Mouse (Mus musculus): ENCODE measurements at regions not wholly inside any gene's neighbourhood (a gene's known extent, or its start where the extent isn't known, plus 50 kb on each side); places are given as distances from the start of the nearest gene placed in this dataset.

- Histone ChIP-seq H3K27ac (ENCODE audit: low read depth) (no peak overlapping the region), H3K4me1 (ENCODE audit: control insufficient read depth, insufficient read depth) (no peaks in the 10 kb centered on the region), H3K9me3 (replicated peaks; ENCODE audit: control insufficient read depth, low read length) (no peaks in the 10 kb centered on the region), H3K9ac (replicated peaks; ENCODE audit: low read depth, low read length) (no peak overlapping the region), H3K27me3 (ENCODE audit: control insufficient read depth, insufficient read depth, low read length) (no peaks in the 10 kb centered on the region), H3K4me2 (ENCODE audit: low read depth, low read length) (no peak overlapping the region), H3K36me3 (replicated peaks; ENCODE audit: control insufficient read depth, insufficient read depth, low read length) (no peaks in the 10 kb centered on the region), H3K4me3 (ENCODE audit: low read depth, low read length) (no peak overlapping the region)
- no peak for DNase-seq (ENCODE audit: low spot score)
- TF ChIP-seq EP300 (IDR thresholded peaks at IDR 0.05; ENCODE audit: low read depth) (no peak), CTCF (IDR thresholded peaks at IDR 0.05; ENCODE audit: low read depth) (no peak)
- no peak for ATAC-seq (ENCODE audit: insufficient read depth, low read depth)
- 80% methylated on average over 8 of the region's 8 CpGs for WGBS
Measured at GRCm38 (mm10) chr9:52294699-52295098, 126.3 kb upstream of the Zc3h12c start.

GRCm38 (mm10) chr9:52289069-52289468 is 120.7 kb upstream of the Zc3h12c start:
- no peak overlapping the region for H3K4me3 ChIP-seq (ENCODE audit: low read depth, low read length)
- no peaks in the 10 kb centered on the region for H3K27me3 ChIP-seq (ENCODE audit: control insufficient read depth, insufficient read depth, low read length)
- no peak overlapping the region for H3K9ac ChIP-seq (replicated peaks; ENCODE audit: low read depth, low read length)
- H3K27ac ChIP-seq (ENCODE audit: low read depth): no peak overlapping the region
- WGBS: 68% methylated on average over 4 of the region's 4 CpGs
- H3K9me3 ChIP-seq (replicated peaks; ENCODE audit: control insufficient read depth, low read length): no peaks in the 10 kb centered on the region
- H3K4me1 ChIP-seq (ENCODE audit: control insufficient read depth, insufficient read depth): no peaks in the 10 kb centered on the region
- TF ChIP-seq CTCF (IDR thresholded peaks at IDR 0.05; ENCODE audit: low read depth): no peak
- no peak for TF ChIP-seq EP300 (IDR thresholded peaks at IDR 0.05; ENCODE audit: low read depth)
- H3K36me3 ChIP-seq (replicated peaks; ENCODE audit: control insufficient read depth, insufficient read depth, low read length): no peaks in the 10 kb centered on the region
- no peak overlapping the region for H3K4me2 ChIP-seq (ENCODE audit: low read depth, low read length)
- DNase-seq (ENCODE audit: low spot score) (no peak), ATAC-seq (ENCODE audit: insufficient read depth, low read depth) (no peak)

- no peaks in the 10 kb centered on the region for H3K27me3 ChIP-seq (ENCODE audit: control insufficient read depth, insufficient read depth, low read length)
- no peaks in the 10 kb centered on the region for H3K36me3 ChIP-seq (replicated peaks; ENCODE audit: control insufficient read depth, insufficient read depth, low read length)
- TF ChIP-seq CTCF (IDR thresholded peaks at IDR 0.05; ENCODE audit: low read depth) (no peak), EP300 (IDR thresholded peaks at IDR 0.05; ENCODE audit: low read depth) (no peak)
- H3K9me3 ChIP-seq (replicated peaks; ENCODE audit: control insufficient read depth, low read length): no peaks in the 10 kb centered on the region
- no peak overlapping the region for H3K4me2 ChIP-seq (ENCODE audit: low read depth, low read length)
- DNase-seq (ENCODE audit: low spot score) (no peak), ATAC-seq (ENCODE audit: insufficient read depth, low read depth) (no peak)
- WGBS: 57% methylated on average over 7 of the region's 7 CpGs
- no peak overlapping the region for H3K27ac ChIP-seq (ENCODE audit: low read depth)
- H3K4me3 ChIP-seq (ENCODE audit: low read depth, low read length): no peak overlapping the region
- H3K4me1 ChIP-seq (ENCODE audit: control insufficient read depth, insufficient read depth): no peaks in the 10 kb centered on the region
- no peak overlapping the region for H3K9ac ChIP-seq (replicated peaks; ENCODE audit: low read depth, low read length)
Measured at GRCm38 (mm10) chr9:52287761-52288275, 119.4 kb upstream of the Zc3h12c start.

GRCm38 (mm10) chr9:52287246-52287651 is 118.9 kb upstream of the Zc3h12c start:
- no peak for ATAC-seq (ENCODE audit: insufficient read depth, low read depth)
- peak; percentile 55 for DNase-seq (ENCODE audit: low spot score)
- Histone ChIP-seq H3K9me3 (replicated peaks; ENCODE audit: control insufficient read depth, low read length) (no peaks in the 10 kb centered on the region), H3K4me3 (ENCODE audit: low read depth, low read length) (peak overlapping the region; percentile 34), H3K27me3 (ENCODE audit: control insufficient read depth, insufficient read depth, low read length) (no peaks in the 10 kb centered on the region), H3K4me2 (ENCODE audit: low read depth, low read length) (peak overlapping the region; percentile 71), H3K9ac (replicated peaks; ENCODE audit: low read depth, low read length) (peak overlapping the region; percentile 43; the same call in 1 of the 2 replicates), H3K36me3 (replicated peaks; ENCODE audit: control insufficient read depth, insufficient read depth, low read length) (no peaks in the 10 kb centered on the region), H3K27ac (ENCODE audit: low read depth) (no peak overlapping the region), H3K4me1 (ENCODE audit: control insufficient read depth, insufficient read depth) (no peaks in the 10 kb centered on the region)
- TF ChIP-seq EP300 (IDR thresholded peaks at IDR 0.05; ENCODE audit: low read depth): no peak
- TF ChIP-seq CTCF (IDR thresholded peaks at IDR 0.05; ENCODE audit: low read depth): peak; percentile 84
- 10% methylated on average over 10 of the region's 10 CpGs for WGBS

GRCm38 (mm10) chr9:52286104-52286503 is 117.7 kb upstream of the Zc3h12c start:
- DNase-seq (ENCODE audit: low spot score) (no peak), ATAC-seq (ENCODE audit: insufficient read depth, low read depth) (no peak)
- WGBS: 32% methylated on average over 1 of the region's 1 CpGs
- H3K4me3 ChIP-seq (ENCODE audit: low read depth, low read length): no peak overlapping the region
- H3K36me3 ChIP-seq (replicated peaks; ENCODE audit: control insufficient read depth, insufficient read depth, low read length): no peaks in the 10 kb centered on the region
- H3K9ac ChIP-seq (replicated peaks; ENCODE audit: low read depth, low read length): no peak overlapping the region
- no peaks in the 10 kb centered on the region for H3K27me3 ChIP-seq (ENCODE audit: control insufficient read depth, insufficient read depth, low read length)
- H3K4me2 ChIP-seq (ENCODE audit: low read depth, low read length): no peak overlapping the region
- no peaks in the 10 kb centered on the region; the same call in 1 of the 2 replicates for H3K4me1 ChIP-seq (ENCODE audit: control insufficient read depth, insufficient read depth)
- H3K9me3 ChIP-seq (replicated peaks; ENCODE audit: control insufficient read depth, low read length): no peaks in the 10 kb centered on the region
- TF ChIP-seq EP300 (IDR thresholded peaks at IDR 0.05; ENCODE audit: low read depth) (no peak), CTCF (IDR thresholded peaks at IDR 0.05; ENCODE audit: low read depth) (no peak)
- no peak overlapping the region for H3K27ac ChIP-seq (ENCODE audit: low read depth)

- ATAC-seq (ENCODE audit: insufficient read depth, low read depth) (no peak), DNase-seq (ENCODE audit: low spot score) (no peak)
- Histone ChIP-seq H3K9me3 (replicated peaks; ENCODE audit: control insufficient read depth, low read length) (no peaks in the 10 kb centered on the region), H3K4me3 (ENCODE audit: low read depth, low read length) (no peak overlapping the region), H3K27me3 (ENCODE audit: control insufficient read depth, insufficient read depth, low read length) (no peaks in the 10 kb centered on the region), H3K4me2 (ENCODE audit: low read depth, low read length) (no peak overlapping the region), H3K4me1 (ENCODE audit: control insufficient read depth, insufficient read depth) (no peaks in the 10 kb centered on the region; the same call in 1 of the 2 replicates), H3K36me3 (replicated peaks; ENCODE audit: control insufficient read depth, insufficient read depth, low read length) (no peaks in the 10 kb centered on the region), H3K9ac (replicated peaks; ENCODE audit: low read depth, low read length) (no peak overlapping the region), H3K27ac (ENCODE audit: low read depth) (no peak overlapping the region)
- TF ChIP-seq EP300 (IDR thresholded peaks at IDR 0.05; ENCODE audit: low read depth) (no peak), CTCF (IDR thresholded peaks at IDR 0.05; ENCODE audit: low read depth) (no peak)
- 26% methylated on average over 2 of the region's 2 CpGs for WGBS
Measured at GRCm38 (mm10) chr9:52283558-52283957, 115.2 kb upstream of the Zc3h12c start.

All from heart, postnatal 0 days (tissue).